Mouse (Mus musculus): ENCODE results near the gene Kdelr2.

Gene Kdelr2

GRCm38 (mm10) chr5:143471165-143471546 lies 67.5 kb downstream of the Kdelr2 start:
- DNase-seq (ENCODE audit: low read depth, low spot score): no peak

All from retina, postnatal 7 days (tissue).